Mouse (Mus musculus) adrenal gland, adult 18-20 months (tissue): ENCODE measurements around the gene Bola2. TPM values are rescaled to one million over a fixed set of nuclear protein-coding genes. Genes with fewer than 3 reads are reported as not detected.
"Not testable (repeated sequence)": the region's sequence is repeated elsewhere in the genome, so short reads cannot be mapped to it uniquely, and the experiment has no call there.

Experiments
- DNase-seq, 2 experiments: peaks; one replicate each; pipeline ENCODE4 v3.0.0; 2021 to 2022; ENCODE audit warnings: low spot score in 2 of 2
- total RNA-seq, 2 experiments: library from RNA; stranded (reverse); gene quantifications; 1 replicate in 1 of 2; 2 replicates in 1 of 2; pipeline ENCODE4 v1.2.3; 2021

Gene Bola2
- total RNA-seq, 2 experiments from 2014 or later: 98.7 to 105 TPM

DNA sequence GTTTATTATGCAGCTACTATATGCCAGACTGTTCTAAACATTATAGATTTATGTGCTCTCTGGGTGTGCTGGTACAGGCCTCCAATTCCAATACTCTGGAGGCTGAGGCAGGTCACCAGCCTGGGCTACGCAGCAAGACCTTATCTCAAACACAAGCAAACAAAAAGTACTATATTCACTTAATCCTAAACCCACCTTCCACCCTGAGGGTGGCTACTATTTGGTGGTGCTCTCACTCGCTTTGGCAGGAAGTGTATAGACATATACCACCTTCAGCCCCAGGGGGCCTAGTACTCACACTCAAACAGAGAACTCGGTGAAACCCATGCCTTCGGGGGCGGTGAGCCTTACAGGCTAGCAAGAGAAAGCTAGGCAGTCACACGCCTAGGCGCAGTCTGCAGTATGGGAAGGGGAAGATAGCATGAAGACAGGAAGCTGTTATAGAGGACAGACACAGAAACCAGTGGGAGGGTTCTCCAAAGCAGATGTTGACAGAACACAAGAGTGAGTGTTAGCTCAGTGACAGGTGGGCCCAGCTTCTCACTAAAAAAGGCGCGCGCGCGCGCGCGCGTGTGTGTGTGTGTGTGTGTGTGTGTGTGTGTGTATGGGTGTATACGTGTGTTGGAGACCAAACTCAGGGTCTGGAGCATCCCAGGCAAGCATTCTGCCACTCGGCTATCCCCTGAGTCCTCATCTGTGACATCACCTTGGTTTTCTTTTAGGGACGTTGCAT, 12.4 kb downstream of the Bola2 start, which contains the start of gene Coro1a:
Gene Coro1a (minus strand): TSS at position 346 of the 733 bp plus-strand sequence.
- DNase-seq: no peak

DNA sequence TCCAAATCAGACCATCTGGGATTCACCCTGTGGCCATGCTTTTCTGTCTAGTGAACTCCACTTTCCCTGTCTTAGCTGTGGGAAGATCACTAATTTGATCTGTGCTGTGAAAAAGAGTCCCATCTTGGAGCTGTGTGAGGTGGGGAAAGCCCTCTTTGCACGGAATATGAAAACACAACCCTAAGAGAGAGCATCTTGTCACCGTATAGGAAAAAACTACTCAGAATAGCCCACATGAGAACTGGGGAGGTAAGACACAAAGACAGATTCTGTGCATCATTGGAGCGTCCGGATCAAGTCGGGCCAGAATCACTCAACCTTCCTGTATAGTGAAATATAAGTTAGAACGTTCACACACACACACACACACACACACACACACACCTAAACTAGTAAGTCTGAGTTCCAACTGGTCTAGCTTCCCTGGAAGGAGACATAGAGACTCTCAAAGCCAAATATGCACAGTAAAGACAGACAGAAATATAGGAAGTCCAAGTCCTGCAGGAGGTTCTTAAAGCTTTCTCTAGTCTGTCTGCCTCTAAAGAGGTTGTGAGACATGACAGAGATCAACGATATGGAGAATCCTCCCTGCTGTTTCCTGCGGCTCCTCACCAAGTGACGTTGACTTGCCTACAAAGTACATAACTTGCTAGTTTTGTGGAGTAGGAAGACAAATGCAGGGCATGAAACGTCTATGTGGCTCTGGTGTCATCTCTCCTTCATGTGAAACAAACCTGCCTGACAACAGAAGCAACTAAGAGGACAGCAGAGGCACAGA, 13.2 kb downstream of the Bola2 start:
- DNase-seq: no peak

DNA sequence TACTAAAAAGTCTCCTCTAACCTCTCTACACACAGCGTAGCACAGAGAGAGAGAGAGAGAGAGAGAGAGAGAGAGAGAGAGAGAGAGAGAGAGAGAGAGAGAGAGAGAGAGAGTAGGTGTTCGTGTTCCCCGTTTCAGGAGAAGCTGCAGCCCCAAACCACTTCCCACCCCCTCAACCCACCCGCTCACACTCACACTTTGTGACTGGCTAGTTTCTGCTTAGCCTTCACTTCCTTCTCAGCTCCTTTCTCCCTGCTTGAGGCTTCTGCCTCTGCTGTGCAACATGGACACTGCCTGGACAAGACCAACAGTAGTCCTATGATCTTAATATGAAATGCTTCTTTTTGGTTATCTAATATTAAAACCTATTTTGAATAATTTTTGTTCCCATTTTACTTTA, 15.1 kb downstream of the Bola2 start:
- no peak for DNase-seq

GRCm38 (mm10) chr7:126711910-126712309, 16.7 kb downstream of the Bola2 start:
- no peak for DNase-seq

GRCm38 (mm10) chr7:126715679-126716078, 20.5 kb downstream of the Bola2 start:
- no peak for DNase-seq

DNA sequence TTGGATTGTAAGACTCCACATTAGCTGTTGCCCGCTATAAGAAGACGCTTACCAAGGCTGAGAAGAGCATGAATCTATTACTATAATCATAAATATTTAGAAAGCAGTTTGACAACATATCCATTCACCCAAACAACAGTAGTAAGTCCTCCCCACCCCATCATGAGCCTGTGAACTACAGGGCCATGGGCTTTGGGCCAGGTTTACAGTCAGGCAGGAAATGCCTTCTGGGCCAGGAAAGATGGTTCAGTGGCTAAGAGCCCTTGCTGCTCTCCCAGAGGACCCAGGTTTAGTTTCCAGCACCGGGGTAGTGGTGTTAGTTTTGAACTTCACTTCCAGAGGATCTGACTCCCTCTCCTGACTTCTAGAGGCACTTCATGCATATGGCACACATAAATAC, 22.4 kb downstream of the Bola2 start:
- no peak for DNase-seq

GRCm38 (mm10) chr7:126718787-126719337, 23.7 kb downstream of the Bola2 start:
- no peak for DNase-seq

DNA sequence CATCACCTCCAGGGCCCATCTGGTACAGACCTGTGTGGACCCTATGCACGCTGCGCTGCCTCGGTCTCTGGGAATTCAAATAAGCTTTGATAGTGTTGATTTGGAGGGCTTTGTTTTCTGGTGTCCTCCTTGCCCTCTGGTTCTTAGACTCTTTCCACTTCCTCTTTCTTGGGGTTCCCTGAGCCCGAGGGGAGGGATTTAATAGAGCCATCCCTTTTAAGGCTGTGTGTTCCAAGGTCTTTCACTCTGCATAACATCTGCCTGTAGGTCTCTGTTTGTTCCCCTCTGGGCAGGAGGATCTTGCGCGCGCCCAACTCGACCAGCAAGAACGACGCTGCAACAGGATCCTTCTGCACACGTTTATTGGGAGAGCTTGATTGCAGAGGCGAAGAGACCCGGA, 26.4 kb downstream of the Bola2 start:
- no peak for DNase-seq

DNA sequence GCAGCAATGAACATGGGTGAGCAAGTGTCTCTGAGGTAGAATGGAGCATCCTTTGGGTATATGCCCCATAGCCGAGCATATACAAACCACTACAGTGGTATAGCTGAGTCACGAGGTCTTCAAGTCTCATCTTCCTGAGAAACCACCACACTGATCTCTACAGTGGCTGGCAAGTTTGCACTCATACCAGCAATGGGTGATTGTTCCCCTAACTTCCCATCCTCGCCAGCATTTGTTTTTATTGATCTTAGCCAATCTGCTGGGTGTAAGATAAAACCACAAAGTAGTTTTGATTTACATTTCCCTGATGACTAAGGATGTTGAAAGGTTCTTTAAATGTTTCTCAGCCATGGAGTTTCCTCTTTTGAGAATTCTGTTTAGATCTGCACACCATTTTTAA, 29.9 kb downstream of the Bola2 start:
- DNase-seq: no peak

DNA sequence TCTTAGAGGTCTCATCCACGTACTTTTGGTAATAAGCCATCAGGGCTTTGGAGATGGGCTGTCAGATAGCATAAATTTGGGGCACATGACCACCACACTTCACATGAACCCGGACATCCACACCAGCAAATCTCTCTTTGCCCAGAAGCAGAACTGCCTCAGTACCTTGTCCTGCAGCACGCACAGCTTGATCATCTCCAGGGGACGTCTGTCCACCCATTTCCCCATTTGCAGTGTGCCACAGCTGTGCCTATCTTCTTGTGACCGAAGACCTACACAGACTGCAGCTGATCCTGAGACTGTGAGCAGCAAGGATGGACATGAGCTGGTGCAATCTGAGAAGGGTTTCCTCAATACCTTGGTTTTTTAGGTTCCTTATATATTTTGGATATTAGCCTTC, 30.5 kb downstream of the Bola2 start:
- DNase-seq: no peak

- DNase-seq: not testable (repeated sequence)
Measured at GRCm38 (mm10) chr7:126730256-126730789, 35.1 kb downstream of the Bola2 start.

DNA sequence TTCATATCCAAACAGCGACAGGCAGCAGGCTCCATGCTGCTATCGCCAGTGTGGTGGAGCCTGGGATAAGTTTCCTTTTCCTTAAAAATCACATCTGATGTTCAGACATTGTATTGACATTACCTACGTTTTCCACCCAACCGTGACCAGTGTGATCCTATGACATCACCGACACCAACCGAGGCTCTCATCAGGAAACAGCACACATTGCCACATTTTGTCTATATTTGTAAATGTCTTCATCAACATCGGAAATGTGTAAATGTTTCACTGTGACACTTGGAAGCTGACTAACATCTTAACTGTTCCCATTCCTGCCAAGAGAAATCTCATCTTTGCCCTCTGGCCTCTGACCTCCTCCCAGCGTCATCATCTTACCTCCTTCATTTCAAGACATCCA, 40.9 kb downstream of the Bola2 start:
- DNase-seq: no peak

- no peak for DNase-seq
Measured at GRCm38 (mm10) chr7:126739551-126739950, 44.4 kb downstream of the Bola2 start.

DNA sequence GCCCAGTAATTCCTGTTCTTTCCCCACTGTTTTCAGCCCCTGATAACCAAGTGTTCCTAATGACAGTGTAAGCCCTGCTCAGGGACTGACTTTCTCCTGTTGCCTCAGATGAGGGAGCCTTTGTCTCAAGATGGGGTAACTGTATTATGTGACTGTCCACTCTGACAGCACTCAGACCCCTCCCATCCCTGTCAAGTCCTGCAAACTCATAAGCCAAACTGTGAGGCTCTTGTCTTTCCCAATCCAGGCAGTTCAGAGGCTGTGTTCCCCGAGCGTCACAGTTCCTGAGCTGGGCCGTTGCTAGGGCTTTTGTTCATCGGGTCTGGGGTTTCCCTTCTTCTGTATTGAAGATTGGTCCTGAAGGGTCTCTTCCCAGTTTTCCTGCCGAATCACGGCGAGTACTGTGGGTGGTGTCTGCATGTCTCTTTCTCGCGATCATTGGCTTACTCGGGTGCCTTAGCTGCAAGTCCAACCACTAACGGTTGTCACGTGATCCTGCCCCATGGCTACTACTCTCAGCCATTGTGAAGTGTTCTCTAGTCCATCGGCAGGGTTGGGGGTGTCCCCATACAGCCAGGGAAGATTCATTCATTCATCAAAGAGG, 45.0 kb downstream of the Bola2 start:
- DNase-seq: no peak

DNA sequence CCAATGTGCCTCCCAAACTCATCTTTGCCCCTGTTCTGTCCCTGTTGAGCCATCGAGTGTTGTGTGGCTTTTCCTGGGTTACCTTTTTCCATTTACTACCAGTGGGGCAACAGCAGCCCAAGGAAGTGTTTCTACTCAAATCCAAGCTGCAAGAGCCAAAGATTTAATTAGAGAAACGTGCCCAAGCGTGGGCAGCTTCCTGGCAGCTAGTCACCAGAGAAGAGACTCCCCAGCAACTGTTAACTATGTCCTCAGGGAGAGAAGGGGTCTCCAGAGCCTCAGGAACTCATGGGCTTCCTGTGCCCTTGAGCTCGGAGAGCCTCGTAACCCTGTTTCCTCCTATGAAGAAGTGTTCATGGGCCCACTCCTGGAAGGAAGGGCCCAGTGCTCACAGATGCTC, 45.8 kb downstream of the Bola2 start:
- DNase-seq: no peak

DNA sequence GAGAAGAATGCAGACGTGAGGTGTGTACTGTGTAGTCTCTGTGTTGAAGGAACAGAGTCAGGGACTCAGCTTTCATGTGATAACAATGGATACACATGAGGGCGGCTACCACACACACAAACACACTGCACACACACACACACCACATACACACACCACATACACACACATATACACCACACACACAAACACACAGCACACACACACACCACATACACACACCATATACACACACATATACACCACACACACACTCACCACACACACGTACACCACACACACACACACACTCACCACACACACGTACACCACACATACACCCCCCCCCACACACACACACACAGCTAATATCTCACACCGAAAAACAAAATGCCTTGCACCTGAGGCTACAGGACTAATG, 46.3 kb downstream of the Bola2 start:
- DNase-seq: no peak

GRCm38 (mm10) chr7:126741964-126742482, 46.8 kb downstream of the Bola2 start:
- DNase-seq: no peak

DNA sequence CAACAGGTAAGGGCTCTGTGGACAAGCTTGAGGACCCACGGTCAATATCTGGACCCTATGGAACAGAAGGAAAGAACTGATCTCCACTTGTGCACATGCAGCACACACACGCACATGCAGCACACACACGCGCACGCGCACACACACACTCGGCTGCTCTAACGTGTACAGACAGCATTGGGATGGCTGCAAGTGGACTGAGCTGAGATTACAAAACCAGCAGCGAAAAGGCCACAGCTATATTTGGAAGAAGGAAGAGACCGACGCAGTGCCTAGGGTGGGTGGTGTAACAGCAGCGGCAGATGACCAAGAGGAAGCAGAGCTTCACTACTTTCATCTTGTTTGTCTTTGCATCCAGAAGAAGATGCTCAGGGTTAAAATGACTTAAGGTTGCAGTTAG, 50.9 kb downstream of the Bola2 start:
- no peak for DNase-seq

GRCm38 (mm10) chr7:126746798-126747197, 51.6 kb downstream of the Bola2 start:
- no peak for DNase-seq

- no peak for DNase-seq
Measured at GRCm38 (mm10) chr7:126748824-126749223, 53.6 kb downstream of the Bola2 start.
